Mouse (Mus musculus): Measurements from ENCODE around the gene Slc47a1.
"Not testable (repeated sequence)": the region's sequence is repeated elsewhere in the genome, so short reads cannot be mapped to it uniquely, and the experiment has no call there.

Gene Slc47a1

GRCm38 (mm10) chr11:61377881-61378613, at the start of gene Slc47a1:
TSS of gene Slc47a1 (minus strand) at chr11:61378345.
- no peak for DNase-seq

GRCm38 (mm10) chr11:61419253-61419652, 41.1 kb upstream of the Slc47a1 start:
- DNase-seq, result no peak

- peak; percentile 78 for DNase-seq
Observed at GRCm38 (mm10) chr11:61417945-61418551, 39.9 kb upstream of the Slc47a1 start.

GRCm38 (mm10) chr11:61416540-61416939, 38.4 kb upstream of the Slc47a1 start:
- not testable (repeated sequence) for DNase-seq

- no peak for DNase-seq
Observed at GRCm38 (mm10) chr11:61415444-61415843, 37.3 kb upstream of the Slc47a1 start.

- no peak for DNase-seq
Observed at GRCm38 (mm10) chr11:61414560-61414959, 36.4 kb upstream of the Slc47a1 start.

GRCm38 (mm10) chr11:61413411-61413810, 35.3 kb upstream of the Slc47a1 start:
- DNase-seq, result no peak

GRCm38 (mm10) chr11:61411809-61412208, 33.7 kb upstream of the Slc47a1 start:
- no peak for DNase-seq

GRCm38 (mm10) chr11:61411221-61411620, 33.1 kb upstream of the Slc47a1 start:
- DNase-seq, result no peak

GRCm38 (mm10) chr11:61410129-61410528, 32.0 kb upstream of the Slc47a1 start:
- peak; percentile 91 for DNase-seq

- DNase-seq, result no peak
Observed at GRCm38 (mm10) chr11:61409051-61409450, 30.9 kb upstream of the Slc47a1 start.

GRCm38 (mm10) chr11:61408184-61409027, 30.3 kb upstream of the Slc47a1 start:
- peak; percentile 81 for DNase-seq

GRCm38 (mm10) chr11:61407638-61408183, 29.6 kb upstream of the Slc47a1 start:
- DNase-seq, result peak; percentile 94

GRCm38 (mm10) chr11:61401794-61402193, 23.6 kb upstream of the Slc47a1 start:
- no peak for DNase-seq

GRCm38 (mm10) chr11:61400681-61401346, 22.7 kb upstream of the Slc47a1 start:
- peak; percentile 18 for DNase-seq

- DNase-seq, result not testable (repeated sequence)
Observed at GRCm38 (mm10) chr11:61397423-61398043, 19.4 kb upstream of the Slc47a1 start.

- no peak for DNase-seq
Observed at GRCm38 (mm10) chr11:61388936-61389335, 10.8 kb upstream of the Slc47a1 start.

- DNase-seq, result no peak
Observed at GRCm38 (mm10) chr11:61388012-61388411, 9.9 kb upstream of the Slc47a1 start.

- no peak for DNase-seq
Observed at GRCm38 (mm10) chr11:61387233-61387632, 9.1 kb upstream of the Slc47a1 start.

- DNase-seq, result no peak
Observed at GRCm38 (mm10) chr11:61385725-61386124, 7.6 kb upstream of the Slc47a1 start.

- DNase-seq, result no peak
Observed at GRCm38 (mm10) chr11:61381272-61381671, 3.1 kb upstream of the Slc47a1 start.

GRCm38 (mm10) chr11:61378651-61379050, 506 bp upstream of the Slc47a1 start:
- no peak for DNase-seq

Data from cerebellum, adult 11 months (tissue).